Mouse (Mus musculus) heart, postnatal 0 days (tissue): ENCODE measurements around the gene Olfr802.

Source experiments
- CTCF ChIP-seq: IDR thresholded peaks from 2 replicates; pipeline ENCODE4 v1.5.1; 2016; ENCODE audit warnings: antibody characterized with exemption, control low read depth, low read depth
- EP300 ChIP-seq: IDR thresholded peaks from 2 replicates; pipeline ENCODE4 v1.6.1; 2016; ENCODE audit warnings: antibody characterized with exemption, low read depth

GRCm38 (mm10) chr10:129627834-129628233 is 60.1 kb downstream of the Olfr802 start, which contains the start of gene Olfr798:
- TF ChIP-seq CTCF: no peak
- no peak for TF ChIP-seq EP300
